Mouse (Mus musculus) thymus, postnatal 25 days (tissue): ENCODE results near the gene Filip1.
A peak's percentile ranks its signal among the peaks of the same experiment; 100 is the strongest.

Experiments used
- DNase-seq: peaks from one replicate; pipeline ENCODE4 v3.0.0; 2022

Filip1 gene

DNA sequence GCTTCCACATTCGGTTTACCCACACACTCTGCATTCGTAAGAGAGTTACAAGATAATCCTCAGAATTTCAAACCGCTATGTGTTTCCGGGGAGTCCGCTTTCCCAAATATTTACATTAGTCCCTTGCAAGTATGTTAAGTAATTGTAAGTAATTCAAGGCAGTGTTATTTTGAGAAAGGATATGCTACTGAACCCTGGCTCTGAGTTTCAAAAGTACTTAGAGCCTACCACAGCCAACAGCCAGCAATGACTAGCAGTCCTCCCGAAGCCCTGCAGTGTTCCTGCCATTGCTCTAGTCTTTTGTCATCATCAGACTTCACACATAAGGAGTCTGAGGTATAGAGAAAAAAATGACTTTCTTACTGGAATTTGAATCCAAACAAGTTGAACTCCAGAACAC is 67.8 kb downstream of the Filip1 start:
- DNase-seq: no peak

DNA sequence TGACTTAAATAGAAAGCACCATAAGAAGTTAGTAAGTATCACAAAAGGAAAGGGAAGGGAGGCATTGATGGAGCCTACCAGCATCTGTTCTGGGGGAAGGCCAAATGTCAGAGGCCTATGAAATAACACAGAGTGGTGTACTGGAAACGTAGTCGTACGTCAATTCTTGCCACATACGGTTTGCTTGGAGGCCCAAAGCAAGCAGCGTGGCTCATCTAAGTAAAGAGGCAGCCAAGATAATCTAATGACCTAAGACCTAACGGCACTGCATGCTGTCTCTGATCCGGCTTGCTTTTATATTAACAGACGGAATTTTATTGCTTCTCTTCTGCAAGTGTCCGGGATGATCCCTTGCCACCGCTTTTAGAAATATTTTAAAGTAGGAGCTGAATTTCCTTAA is 68.7 kb downstream of the Filip1 start:
- DNase-seq: no peak

DNA sequence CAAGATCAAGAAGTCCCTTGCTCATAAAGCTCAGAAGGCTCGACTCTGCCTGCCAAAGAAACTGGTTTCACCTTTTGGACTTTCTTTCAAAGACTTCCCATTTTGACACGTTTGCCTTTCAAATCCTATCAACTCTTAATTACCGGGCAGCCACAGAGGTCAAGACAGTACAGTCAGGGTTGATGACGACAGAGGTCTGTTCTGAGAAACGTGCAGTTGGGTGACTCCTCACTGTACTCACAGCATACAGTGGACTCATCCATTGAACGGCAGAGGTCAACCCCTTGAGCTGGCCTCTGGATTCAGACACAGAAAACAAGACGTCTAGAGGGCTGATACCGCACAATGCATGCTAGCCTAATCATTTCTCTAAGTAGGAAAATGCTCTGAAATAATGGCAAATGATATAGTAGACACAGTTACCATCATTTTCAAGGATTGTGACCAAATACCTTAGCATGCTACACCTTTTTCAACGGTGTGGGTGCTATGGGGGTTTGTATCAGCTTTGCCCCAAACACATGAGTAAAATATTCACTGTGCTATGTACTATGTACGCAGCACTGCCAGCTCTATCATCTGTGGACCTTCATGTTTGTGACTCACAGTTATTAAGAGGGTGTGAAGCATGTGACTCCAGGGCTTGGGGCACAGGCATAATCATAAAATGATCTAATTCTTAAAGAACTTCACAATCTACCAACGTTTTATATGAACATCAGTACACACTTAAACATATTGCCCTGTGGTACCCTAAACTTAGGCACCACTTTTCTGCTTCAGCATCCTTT is 74.0 kb downstream of the Filip1 start:
- DNase-seq: no peak

DNA sequence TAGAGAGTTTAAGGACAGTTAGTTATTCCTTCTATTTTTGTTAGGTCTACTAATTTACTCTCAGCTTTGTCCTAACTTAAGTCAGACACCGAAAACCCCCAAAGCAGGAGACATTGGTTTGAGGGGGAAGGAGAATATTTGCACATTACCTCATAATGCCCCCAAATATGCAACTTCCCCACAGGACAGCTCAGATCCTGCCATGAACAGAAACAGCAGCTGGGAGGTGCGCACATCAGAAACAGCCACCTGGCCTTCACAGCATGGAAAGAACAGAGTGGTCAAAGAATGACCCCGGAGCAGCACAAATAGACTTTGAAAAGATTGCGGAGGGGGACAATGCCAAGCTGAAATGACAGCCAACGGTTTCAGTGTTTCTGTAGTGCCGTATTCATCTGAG is 75.1 kb downstream of the Filip1 start:
- no peak for DNase-seq

DNA sequence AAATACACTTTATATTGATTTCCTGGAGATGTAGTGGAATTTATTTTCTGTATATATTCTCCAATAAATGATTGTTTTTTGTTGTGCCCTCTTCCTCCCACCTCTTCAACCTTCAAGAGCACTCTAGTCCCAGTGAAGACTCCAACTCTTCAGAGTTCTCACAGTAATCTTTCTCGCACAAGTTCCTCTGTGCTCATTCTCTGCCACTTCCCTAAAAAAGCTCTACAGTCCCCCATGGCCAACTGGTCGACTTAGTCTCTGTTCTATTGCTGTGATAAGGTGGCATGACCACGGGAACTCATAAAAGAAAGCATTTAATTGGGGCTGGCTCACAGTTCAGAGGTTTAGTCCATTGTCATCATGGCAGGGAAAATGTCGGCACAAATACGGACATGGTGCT is 80.1 kb downstream of the Filip1 start:
- DNase-seq: no peak

DNA sequence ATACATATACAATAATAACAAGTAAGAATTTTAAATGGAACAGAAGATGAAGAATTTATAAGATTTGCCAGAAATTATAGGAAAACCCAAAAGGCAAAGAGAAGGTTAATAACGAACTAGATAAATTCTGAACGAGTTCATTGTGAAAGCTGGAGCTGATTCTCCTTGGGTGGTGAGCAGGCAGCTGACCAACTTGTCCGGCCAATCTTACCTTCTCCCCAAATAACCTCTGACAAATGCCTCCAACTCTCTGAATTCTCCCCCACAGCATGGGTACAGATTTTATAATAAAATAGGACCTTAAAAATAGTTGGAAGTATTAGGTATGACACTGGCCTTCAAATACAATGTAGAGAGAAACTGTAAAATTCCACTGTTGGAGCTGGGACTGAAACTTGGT is 84.6 kb downstream of the Filip1 start:
- DNase-seq: no peak

DNA sequence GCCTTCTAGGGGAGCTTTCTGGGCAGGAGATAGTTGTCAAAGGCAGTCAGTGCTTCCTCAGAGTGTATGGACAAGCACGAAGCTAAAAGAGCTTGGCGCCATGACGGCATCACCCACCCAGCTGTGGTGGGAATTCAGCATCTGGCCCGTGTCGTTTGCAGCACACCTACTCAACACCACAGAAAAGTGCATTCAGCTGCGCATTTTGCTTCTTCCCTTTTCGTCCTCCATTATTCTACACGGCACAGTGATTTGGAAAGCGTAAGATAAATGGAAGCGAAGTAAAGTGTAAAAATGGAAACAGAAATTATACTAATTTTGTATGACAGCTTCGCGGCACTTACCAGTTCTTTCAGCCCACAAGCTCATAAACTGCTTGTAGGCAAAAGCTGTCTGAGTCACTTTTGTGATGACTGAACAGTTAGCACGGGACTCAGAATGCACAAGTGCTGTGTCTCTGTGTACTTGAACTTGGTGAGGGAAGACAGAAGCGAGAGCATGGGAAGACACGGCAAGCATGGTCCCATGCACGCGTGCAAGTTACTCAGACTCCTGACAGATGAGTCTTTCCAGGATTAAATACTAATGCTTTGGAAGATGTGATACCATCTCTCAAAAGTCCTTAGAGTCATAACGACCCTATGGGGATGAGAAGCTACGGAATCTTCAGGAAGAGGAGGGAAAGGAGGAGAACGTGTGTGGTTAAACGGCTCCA is 85.3 kb downstream of the Filip1 start:
- DNase-seq: no peak

DNA sequence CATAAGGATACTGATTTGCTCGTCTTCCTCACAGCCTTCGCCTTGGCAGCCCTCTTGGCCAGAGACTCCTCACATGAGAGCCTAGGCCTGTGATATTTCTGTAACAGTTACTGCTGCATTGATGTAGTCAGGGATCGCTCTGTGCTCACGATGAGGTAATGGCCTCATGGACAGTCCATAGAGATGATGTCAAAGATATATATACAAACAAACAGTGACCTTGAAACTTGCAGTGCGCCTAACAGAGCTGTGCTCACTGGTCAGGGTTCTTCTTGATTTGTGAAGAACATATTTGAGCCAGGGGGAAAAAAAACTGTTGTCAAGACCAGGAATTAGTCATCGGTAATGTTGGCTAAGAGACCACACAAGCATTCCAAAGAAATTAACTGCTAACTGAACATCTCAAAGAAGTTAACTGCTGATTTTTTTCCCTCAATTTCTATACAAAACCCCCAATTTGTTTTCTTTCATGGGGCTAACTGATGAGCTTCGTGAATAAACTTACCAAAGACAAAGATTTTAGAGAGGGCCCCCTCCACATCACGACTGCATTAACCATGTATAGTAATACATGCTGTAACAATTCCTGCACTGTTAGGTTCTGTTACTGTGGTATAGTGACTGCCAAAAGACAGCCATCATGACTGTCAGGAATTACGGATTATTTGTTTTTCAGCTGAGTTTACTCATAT is 86.0 kb downstream of the Filip1 start:
- DNase-seq: no peak

DNA sequence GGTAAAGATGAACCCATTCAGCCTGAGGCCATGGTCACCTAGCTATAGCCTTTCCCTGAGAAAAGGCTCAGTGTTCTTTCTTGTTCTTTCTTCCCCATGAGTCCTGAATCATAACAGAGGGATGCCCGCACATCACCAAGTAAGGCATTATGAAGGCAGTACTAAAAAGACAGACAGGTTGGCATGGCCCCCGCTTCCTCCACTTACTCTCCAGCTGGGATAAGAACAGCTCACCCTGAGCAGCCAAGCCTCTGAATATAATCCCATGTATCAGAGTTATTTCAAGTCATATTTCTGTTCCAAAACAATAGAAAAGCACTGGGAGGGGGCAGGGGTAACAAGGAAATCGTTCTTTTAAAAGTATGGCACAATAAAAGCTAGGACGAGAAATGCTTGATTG is 86.7 kb downstream of the Filip1 start:
- DNase-seq: no peak

DNA sequence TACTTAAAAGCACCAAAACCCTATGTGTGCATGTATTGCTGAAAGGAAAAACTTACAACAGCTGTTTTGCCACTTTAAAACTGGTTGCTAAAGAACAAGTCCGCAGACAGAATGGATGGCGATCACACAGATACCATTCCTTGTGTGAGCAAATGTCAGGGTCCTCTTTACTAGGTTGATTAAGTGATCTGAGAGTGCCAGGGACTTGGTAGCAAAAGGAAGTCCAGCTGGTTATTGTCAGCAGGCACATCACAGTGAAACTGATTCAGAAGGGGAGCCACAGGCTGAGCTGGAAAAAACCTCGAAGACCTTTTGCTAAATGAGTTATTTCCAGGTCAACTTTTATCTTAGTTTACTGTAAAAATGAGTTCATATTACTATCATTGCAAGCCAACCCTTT is 89.4 kb downstream of the Filip1 start:
- DNase-seq: no peak

DNA sequence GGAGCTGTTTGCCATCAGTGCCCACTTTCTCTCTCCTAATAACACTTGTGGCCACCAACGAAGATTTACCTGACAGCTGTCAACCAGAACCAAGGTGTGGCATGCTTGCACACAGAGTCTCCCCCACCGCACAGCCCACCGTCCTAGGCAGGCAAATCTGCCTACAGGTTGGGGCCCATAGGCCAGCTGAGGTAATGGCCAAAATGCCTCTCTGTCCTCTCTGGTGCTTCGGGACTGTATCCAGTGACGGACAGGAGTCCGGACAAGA is 90.2 kb downstream of the Filip1 start:
- no peak for DNase-seq

DNA sequence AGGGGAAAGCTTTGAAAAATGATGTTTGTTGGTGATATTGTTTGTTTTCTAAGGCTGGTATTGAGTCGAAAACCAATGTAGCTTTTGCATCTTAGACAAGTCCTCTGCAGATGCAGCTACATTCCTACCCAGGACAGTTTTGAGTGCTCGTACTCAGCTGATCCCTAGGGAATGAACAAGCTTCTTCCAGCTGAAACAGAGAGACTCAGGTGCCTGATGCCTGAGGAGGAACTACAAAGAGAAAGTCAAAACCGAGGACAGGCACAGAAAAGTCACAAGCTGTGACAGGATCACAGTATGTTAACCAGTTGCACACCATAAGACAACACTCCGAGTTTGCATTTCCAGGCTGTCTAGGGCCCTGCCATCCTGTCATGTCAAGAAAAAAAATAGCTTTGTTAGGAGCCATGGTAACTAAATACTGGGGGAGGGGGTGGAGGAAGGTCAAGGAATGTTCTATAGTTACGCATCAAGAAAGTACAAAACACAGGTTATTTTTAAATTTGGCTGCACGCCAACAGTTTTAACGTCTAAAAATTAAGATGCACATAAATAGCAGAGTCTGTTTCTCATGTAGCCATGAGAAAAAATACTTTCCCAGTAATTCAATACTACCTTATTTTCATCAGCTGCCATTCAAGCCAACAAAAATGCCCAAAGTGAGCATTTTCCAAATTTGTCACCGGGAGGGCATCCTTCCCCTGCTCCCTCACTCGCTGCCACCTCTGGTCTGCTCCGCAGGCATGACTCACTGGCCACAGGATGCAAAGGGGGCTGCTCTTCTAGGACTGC is 90.8 kb downstream of the Filip1 start:
- no peak for DNase-seq

DNA sequence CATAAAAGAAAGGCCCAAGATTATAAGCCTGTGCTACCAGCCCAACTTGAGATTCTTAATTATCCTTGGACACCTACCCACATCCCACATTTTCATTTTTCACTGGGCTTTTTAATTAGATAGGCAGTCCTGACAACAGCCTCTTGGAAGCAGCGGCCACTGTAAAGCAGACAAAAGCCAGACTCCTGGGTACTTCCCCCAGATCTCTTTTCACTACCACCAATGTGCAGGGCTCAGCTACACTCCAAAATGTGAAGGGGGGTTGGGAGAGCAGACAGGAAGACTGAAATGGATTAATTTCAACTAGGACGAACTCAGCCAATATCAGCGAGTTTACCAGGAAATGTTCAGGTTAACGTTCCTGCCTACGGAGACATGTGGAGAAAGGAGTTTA is 92.1 kb downstream of the Filip1 start:
- DNase-seq: no peak

DNA sequence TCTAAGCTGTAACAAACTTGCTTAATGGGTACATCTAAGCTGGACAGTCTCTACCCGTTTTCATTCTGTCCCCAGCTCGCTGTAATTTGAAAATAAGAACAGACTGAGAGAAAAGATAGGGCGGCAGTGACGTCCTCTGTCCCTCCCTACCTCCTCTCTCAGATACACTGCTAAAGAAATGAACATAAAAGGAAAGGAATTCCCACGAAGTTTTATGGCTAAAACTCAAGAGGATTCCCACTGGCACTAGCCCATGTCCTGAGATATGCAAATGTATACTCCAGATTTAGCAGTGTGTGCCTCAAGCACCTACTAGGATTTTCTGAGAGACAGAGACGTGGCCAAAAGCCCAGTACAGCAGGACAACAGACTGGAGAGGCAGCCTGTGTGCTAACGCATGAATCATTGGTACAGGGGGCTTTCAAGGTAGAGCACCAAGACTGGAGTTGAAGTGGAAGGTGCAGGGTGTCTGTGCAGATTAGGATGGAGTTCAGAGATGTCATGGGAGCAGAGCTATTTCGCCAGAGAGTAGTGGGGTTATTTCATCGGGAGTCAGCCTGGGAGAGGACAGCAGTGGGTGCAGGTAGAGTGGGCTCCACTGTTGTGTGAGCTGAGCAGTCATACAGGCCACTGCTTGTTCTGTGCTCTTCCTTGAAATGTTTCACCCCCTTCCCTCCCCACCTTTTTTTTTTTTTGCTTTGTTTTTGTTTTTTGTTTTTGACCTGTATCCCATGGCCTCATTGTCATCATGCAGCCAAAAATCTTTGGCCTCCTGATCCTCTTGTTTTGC is 92.7 kb downstream of the Filip1 start:
- no peak for DNase-seq

DNA sequence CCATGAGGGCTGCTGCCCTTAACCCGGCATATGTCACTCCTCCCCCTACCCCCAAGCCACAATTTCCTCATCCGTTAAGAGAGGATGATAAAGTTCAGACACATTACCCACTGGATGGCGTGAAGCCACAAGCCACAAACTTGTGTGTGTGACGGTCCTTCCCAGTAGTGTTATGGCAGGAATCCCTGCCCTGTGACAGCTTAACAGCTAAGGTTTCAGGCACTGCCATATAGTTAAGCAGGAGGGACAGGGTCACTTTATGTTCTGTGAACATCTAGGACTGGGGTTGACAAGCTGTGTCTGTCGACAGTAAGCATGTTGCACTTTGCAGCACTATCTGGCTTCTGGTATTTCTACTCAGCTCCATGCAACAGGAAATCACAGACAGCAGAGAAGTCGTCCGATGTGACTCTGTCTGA is 93.3 kb downstream of the Filip1 start:
- DNase-seq: peak; percentile 38

DNA sequence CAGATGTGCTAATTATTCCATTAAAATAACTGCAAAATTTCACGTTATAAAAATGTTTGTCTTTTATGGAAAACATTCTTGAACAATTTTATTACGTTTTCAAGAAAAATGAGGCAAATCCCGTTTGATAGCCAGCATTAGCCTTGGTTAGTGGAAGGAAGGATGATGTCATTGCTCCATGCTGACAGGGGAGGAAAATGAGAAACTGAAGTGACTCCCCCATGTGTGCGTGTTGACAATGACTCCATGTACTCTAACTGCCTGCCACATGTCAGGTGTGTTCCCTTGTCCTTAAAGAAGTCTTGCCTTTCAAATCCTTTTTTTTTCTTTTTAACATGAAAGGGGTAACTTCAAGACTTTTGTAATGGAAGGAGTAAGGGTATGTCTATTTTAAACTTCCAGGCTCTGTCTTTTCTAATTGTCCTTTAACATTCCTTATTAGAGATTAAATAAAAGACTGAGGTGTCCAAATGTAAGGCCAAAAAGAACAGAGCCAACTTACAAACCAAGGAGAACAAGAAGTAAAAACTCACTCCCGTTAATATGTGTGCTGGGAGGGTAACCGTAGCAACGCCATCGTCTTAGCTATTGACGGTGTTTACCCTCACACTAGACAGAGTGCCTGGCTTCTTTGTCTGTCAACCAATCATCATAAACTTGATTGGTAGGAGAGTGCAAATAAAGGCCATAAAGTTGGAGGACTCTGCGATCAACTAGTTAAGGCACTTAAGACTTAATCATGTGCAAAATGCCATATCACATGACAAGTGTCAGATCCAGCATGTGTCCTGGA is 94.1 kb downstream of the Filip1 start:
- DNase-seq: no peak

DNA sequence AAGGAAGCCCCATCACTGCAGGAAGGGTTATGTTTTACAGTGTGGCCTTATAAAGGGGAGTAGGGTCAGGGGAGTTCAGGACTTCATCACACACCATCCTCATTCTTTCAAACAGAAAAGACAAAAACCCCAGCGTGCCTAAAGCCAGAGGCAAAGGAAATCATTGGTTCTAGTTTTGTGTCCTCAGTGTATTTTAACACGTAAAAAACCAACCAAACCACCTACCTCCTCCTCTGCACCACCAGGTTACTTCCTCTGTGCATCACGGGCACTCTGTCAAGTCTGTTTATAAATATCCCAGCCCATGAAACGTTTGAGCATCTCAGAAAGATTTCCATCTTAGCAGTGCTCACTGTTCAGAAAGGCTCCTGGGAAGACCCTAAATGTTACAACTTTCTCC is 98.4 kb downstream of the Filip1 start:
- no peak for DNase-seq

DNA sequence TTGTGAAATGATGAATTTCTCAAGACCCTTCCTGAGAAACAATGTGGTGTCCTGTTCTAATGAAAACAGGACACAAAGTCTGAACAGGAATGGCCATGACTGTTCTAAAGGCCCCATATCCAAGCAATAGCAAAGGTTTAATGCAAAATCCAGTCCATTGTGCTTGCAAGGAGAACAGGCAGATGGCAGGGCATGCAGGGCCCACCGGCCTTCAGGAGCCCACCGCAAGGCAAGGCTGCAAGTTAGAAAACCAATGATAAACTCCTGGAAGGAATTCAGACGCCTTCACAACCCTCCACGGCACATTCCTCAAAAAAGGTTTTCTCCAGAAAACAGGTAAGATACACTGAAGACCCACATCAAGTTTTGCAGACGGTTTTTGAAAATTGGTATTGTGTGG is 99.7 kb downstream of the Filip1 start:
- DNase-seq: no peak

DNA sequence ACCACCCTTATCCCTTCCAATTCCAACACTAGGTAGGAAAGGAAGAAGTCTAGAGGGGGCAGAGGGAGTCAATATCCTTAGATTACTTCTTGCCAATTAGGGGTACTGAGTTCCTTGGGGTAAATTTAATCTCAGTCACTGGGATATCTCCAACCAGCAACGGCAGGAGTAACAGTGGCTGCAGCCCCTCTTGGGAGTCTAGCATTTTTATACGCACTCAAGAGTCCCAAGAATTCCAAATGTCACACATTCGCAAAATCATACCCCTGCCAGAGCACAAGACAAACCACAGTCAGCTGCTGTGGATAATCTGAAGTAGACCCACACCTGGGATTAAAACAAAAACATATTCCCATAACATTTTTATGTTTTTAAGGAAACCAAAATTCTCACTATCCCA is 102.5 kb downstream of the Filip1 start:
- no peak for DNase-seq

DNA sequence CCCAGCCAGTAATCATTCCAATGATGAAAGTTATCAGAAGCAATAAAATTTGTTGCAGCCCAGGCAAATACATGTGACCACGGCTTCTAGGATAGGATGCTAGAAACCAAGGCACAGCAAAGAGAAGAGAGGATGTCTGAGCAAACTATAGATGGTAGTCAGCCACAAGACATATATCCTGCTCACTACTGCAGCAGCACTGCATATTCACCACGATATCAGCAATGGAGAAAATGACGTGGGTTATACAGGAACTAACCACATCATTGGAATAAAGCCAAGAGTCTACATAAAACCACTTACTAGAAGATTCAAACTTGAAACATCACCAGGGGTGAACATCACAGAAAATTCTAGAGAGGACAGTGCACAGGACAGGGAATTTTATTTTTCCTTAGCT is 113.8 kb downstream of the Filip1 start:
- DNase-seq: no peak

DNA sequence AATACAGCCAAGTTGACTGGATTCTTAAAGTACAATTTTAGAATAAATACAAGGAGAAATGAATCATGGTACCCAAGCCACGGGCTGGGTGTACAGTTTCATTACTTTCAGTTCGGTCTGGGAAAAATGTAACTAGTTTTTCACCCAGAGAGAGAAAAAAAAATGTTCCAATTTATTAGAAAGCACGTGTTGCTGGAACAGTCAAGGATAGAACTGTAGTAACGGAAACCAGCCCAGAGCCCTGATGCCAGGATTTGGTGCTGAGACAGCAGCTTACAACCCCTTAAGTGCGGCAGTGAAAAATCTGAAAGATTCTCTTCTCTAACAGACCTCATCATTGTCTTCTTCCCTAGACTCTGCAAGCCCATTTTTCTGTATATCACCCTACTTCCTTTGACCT is 118.0 kb downstream of the Filip1 start:
- DNase-seq: no peak
